Mouse (Mus musculus): ENCODE data around the gene Catsper4. TPM values are rescaled to one million over a fixed set of nuclear protein-coding genes. Genes with fewer than 3 reads are reported as not detected.
A peak's percentile ranks its signal among the peaks of the same experiment; 100 is the strongest.

Gene Catsper4
- total and polyA plus RNA-seq, 2 experiments from 2014 or later: not detected

DNA sequence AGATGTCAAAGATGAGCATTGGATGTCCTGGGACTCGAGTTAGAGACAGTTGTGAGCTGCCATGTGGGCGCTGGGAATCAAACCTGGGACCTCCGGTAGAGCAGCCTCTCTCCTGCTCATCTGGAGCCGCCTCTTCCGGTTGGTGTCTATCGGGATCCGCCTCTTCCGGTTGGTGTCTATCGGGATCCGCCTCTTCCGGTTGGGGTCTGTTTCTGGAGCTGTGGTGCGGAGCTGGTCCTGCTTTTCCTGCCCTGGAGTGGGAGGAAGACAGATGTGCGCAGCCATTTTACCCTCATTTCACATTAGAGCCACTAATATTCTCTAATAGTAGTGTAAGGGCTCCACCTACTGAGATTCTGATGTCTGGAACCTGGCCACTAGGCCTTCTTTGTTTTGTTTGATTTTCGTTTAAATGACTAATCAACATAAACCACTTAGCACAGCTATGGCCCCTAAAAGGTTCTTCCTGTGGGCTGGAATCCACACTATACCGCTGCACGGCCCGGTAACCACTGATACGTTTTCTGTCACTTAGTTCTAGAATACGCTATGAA is 41.0 kb upstream of the Catsper4 start:
- Histone ChIP-seq H3K4me3 (ENCODE audit: low read depth, low read length) (no peak overlapping the region), H3K36me3 (replicated peaks; ENCODE audit: control insufficient read depth, insufficient read depth, low read length) (no peaks in the 10 kb centered on the region), H3K9ac (replicated peaks; ENCODE audit: low read depth, low read length) (no peak overlapping the region), H3K4me2 (ENCODE audit: low read depth, low read length) (no peak overlapping the region), H3K9me3 (replicated peaks; ENCODE audit: control insufficient read depth, low read length) (no peaks in the 10 kb centered on the region), H3K27ac (ENCODE audit: low read depth) (no peak overlapping the region), H3K27me3 (ENCODE audit: control insufficient read depth, insufficient read depth, low read length) (no peaks in the 10 kb centered on the region), H3K4me1 (ENCODE audit: control insufficient read depth, insufficient read depth) (no peaks in the 10 kb centered on the region)
- no peak for TF ChIP-seq EP300 (IDR thresholded peaks at IDR 0.05; ENCODE audit: low read depth)
- TF ChIP-seq CTCF (IDR thresholded peaks at IDR 0.05; ENCODE audit: low read depth): no peak
- 84% methylated on average over 19 of the region's 19 CpGs for WGBS
- ATAC-seq (ENCODE audit: insufficient read depth, low read depth) (no peak), DNase-seq (ENCODE audit: low spot score) (no peak)

DNA sequence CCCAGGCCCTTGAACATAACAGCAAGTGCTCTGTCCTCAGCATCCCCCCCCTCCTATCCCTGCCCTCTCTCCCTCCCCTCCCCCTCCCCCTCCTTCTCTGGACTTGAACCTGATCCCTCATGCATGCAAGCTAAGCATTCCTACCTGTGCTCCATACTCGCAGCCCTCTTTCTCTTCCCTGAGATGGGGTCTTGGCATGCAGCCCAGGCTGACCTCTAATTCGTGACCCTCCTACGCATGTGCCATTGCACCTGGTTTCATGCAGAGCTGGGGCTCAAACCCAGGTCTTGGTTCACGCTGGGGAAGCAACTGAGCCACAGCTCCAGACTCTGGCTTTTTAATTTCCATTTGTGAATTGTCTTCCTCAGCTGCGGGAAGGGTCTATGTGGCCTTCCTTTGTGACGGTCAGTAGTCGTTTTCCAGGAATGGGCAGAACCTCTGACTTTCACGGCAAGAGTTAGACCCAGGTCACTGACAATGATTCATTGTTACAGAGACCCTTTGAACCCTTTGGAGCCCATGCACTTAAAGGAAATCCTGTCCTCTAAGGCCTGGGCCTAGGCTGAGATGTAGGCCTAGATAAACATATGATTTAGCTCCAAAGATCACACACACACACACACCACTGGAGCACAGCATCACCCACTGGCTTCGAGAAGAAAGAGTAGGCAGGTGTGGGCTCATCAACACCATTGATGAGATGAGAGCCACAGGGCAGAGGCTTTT is 38.8 kb upstream of the Catsper4 start:
- Histone ChIP-seq H3K9ac (replicated peaks; ENCODE audit: low read depth, low read length) (no peak overlapping the region), H3K4me3 (ENCODE audit: low read depth, low read length) (no peak overlapping the region), H3K4me2 (ENCODE audit: low read depth, low read length) (no peak overlapping the region), H3K36me3 (replicated peaks; ENCODE audit: control insufficient read depth, insufficient read depth, low read length) (no peaks in the 10 kb centered on the region), H3K27ac (ENCODE audit: low read depth) (no peak overlapping the region), H3K27me3 (ENCODE audit: control insufficient read depth, insufficient read depth, low read length) (no peaks in the 10 kb centered on the region), H3K9me3 (replicated peaks; ENCODE audit: control insufficient read depth, low read length) (no peaks in the 10 kb centered on the region), H3K4me1 (ENCODE audit: control insufficient read depth, insufficient read depth) (no peaks in the 10 kb centered on the region)
- no peak for ATAC-seq (ENCODE audit: insufficient read depth, low read depth)
- WGBS: 57% methylated on average over 9 of the region's 9 CpGs
- TF ChIP-seq CTCF (IDR thresholded peaks at IDR 0.05; ENCODE audit: low read depth) (no peak), EP300 (IDR thresholded peaks at IDR 0.05; ENCODE audit: low read depth) (no peak)
- DNase-seq (ENCODE audit: low spot score): no peak

DNA sequence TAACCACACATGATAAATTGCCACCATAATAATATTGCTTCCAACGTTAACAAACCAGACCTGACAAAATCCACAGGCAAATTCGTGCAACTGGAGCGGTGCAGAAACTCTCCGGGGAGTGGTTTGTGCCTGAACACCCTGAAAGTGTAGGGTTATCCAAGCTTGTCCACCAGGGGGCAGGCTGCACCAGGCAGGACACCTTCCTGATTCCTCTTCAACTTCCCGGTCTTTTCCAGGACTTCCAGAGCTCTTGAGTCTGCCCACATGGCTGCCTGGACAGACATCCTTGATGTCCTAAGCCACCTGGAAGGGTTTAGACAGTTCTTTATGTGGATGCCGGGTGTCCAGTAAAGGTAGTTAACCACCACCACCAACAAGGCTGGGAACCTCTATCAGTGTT is 36.0 kb upstream of the Catsper4 start:
- 27% methylated on average over 6 of the region's 6 CpGs for WGBS
- H3K4me2 ChIP-seq (ENCODE audit: low read depth, low read length): no peak overlapping the region
- no peak for ATAC-seq (ENCODE audit: insufficient read depth, low read depth)
- H3K4me1 ChIP-seq (ENCODE audit: control insufficient read depth, insufficient read depth): no peaks in the 10 kb centered on the region
- no peak for DNase-seq (ENCODE audit: low spot score)
- no peaks in the 10 kb centered on the region for H3K9me3 ChIP-seq (replicated peaks; ENCODE audit: control insufficient read depth, low read length)
- H3K36me3 ChIP-seq (replicated peaks; ENCODE audit: control insufficient read depth, insufficient read depth, low read length): no peaks in the 10 kb centered on the region
- no peak overlapping the region for H3K27ac ChIP-seq (ENCODE audit: low read depth)
- no peak overlapping the region for H3K4me3 ChIP-seq (ENCODE audit: low read depth, low read length)
- TF ChIP-seq CTCF (IDR thresholded peaks at IDR 0.05; ENCODE audit: low read depth): peak; percentile 68
- TF ChIP-seq EP300 (IDR thresholded peaks at IDR 0.05; ENCODE audit: low read depth): no peak
- no peak overlapping the region for H3K9ac ChIP-seq (replicated peaks; ENCODE audit: low read depth, low read length)
- H3K27me3 ChIP-seq (ENCODE audit: control insufficient read depth, insufficient read depth, low read length): no peaks in the 10 kb centered on the region

DNA sequence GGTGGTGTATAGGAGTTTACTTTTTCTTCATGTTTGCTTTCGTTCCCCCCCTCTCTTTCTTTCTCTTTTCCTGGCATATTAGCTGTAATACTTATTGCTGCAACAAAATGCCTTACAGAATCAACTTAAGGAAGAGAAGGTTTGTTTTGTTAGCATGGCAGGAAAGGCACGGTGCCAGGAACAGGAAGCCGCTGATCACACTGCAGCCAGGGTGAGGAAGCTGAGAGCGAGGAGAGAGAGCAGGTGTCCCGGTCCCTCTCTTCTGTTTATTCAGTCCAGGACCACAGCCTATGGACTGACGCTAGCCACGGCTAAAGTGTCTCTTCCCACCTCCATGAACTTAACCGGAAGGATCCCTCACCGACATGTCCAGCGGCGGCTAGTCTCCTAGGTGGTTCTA is 31.2 kb upstream of the Catsper4 start:
- Histone ChIP-seq H3K27me3 (ENCODE audit: control insufficient read depth, insufficient read depth, low read length) (peaks cover 7% of the 10 kb centered on the region; the same call in 1 of the 2 replicates), H3K9ac (replicated peaks; ENCODE audit: low read depth, low read length) (no peak overlapping the region), H3K4me1 (ENCODE audit: control insufficient read depth, insufficient read depth) (peaks cover 11% of the 10 kb centered on the region), H3K27ac (ENCODE audit: low read depth) (no peak overlapping the region), H3K4me3 (ENCODE audit: low read depth, low read length) (no peak overlapping the region), H3K36me3 (replicated peaks; ENCODE audit: control insufficient read depth, insufficient read depth, low read length) (no peaks in the 10 kb centered on the region), H3K4me2 (ENCODE audit: low read depth, low read length) (no peak overlapping the region), H3K9me3 (replicated peaks; ENCODE audit: control insufficient read depth, low read length) (no peaks in the 10 kb centered on the region)
- DNase-seq (ENCODE audit: low spot score) (no peak), ATAC-seq (ENCODE audit: insufficient read depth, low read depth) (no peak)
- no peak for TF ChIP-seq EP300 (IDR thresholded peaks at IDR 0.05; ENCODE audit: low read depth)
- TF ChIP-seq CTCF (IDR thresholded peaks at IDR 0.05; ENCODE audit: low read depth): no peak
- WGBS: 60% methylated on average over 11 of the region's 11 CpGs

DNA sequence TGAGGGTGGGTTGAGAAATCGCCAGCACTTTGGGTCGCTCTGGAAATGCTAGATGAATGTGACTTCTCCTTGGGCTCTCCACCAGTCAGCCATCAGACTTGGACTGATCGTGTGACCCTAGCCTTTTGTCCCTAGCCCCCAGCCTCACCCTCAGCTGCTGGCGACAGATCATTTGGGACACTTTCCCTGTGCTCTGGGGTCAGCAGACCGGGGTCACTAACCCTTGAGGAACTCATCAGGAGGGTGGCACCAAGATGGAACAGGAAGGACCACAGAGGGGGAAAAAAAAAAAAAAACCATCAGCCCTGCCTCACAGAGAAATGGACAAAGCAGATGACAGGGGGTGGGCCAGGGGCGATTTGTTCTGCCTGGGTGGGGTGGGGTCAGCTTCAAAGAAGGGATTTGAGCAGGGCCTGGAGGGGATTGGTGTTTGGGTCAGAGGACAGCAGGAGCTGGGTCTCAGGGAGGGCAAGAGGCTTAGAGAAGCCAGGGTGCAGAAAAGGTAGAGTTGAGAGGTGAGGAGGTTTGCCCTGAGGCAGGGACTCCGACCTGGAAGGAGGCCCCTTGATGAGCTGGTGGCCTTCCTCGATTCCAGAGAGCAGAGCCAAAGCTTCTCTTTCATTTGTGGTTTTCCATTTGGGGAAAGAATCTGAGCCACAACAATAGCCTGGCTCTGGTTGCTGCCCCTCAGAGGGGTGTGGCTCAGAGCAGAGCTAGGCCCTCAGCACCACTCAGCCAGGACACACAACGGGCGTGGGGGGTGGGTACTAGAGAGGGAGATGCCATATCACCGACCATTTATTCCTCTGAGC is 30.2 kb upstream of the Catsper4 start:
- Histone ChIP-seq H3K27me3 (ENCODE audit: control insufficient read depth, insufficient read depth, low read length) (peaks cover 16% of the 10 kb centered on the region; the same call in 1 of the 2 replicates), H3K27ac (ENCODE audit: low read depth) (peak overlapping the region; percentile 65), H3K9me3 (replicated peaks; ENCODE audit: control insufficient read depth, low read length) (no peaks in the 10 kb centered on the region), H3K36me3 (replicated peaks; ENCODE audit: control insufficient read depth, insufficient read depth, low read length) (no peaks in the 10 kb centered on the region), H3K4me2 (ENCODE audit: low read depth, low read length) (peak overlapping the region; percentile 16; the same call in 1 of the 2 replicates), H3K4me1 (ENCODE audit: control insufficient read depth, insufficient read depth) (peaks cover 11% of the 10 kb centered on the region), H3K4me3 (ENCODE audit: low read depth, low read length) (no peak overlapping the region), H3K9ac (replicated peaks; ENCODE audit: low read depth, low read length) (no peak overlapping the region)
- 33% methylated on average over 11 of the region's 11 CpGs for WGBS
- DNase-seq (ENCODE audit: low spot score) (no peak), ATAC-seq (ENCODE audit: insufficient read depth, low read depth) (no peak)
- TF ChIP-seq CTCF (IDR thresholded peaks at IDR 0.05; ENCODE audit: low read depth) (no peak), EP300 (IDR thresholded peaks at IDR 0.05; ENCODE audit: low read depth) (no peak)
